Mouse (Mus musculus) hindbrain, embryonic 12.5 days (tissue): ENCODE measurements around the gene Spata46. TPM values are rescaled to one million over a fixed set of nuclear protein-coding genes. Genes with fewer than 3 reads are reported as not detected.

ENCODE experiments used
- ATAC-seq: fragments of 200-750 bp; cut with Nextera tagmentation; 2 replicates; pipeline ENCODE4 v1.8.0; 2017; ENCODE audit warnings: moderate TSS enrichment; ENCODE audit not compliant: low FRiP score
- H3K27ac ChIP-seq: fragments of 300-500 bp; sonication (generic); 2 replicates; pipeline ENCODE4 v1.5.1; 2016; ENCODE audit warnings: mild to moderate bottlenecking
- H3K27me3 ChIP-seq: fragments of 300-500 bp; sonication (generic); 2 replicates; pipeline ENCODE4 v1.6.1; 2016; ENCODE audit warnings: mild to moderate bottlenecking
- H3K36me3 ChIP-seq: fragments of 300-500 bp; sonication (generic); 2 replicates; pipeline ENCODE4 v1.6.1; 2016; ENCODE audit warnings: mild to moderate bottlenecking
- H3K4me1 ChIP-seq: fragments of 300-500 bp; sonication (generic); 2 replicates; pipeline ENCODE4 v1.6.1; 2016
- H3K4me2 ChIP-seq: fragments of 300-500 bp; sonication (generic); replicated peaks from 2 replicates; pipeline ENCODE4 v1.6.1; 2016; ENCODE audit warnings: mild to moderate bottlenecking
- H3K4me3 ChIP-seq: fragments of 300-500 bp; sonication (generic); 2 replicates; pipeline ENCODE4 v1.5.1; 2016; ENCODE audit warnings: mild to moderate bottlenecking
- H3K9ac ChIP-seq: fragments of 300-500 bp; sonication (generic); 2 replicates; pipeline ENCODE4 v1.6.1; 2016; ENCODE audit warnings: mild to moderate bottlenecking, moderate library complexity
- H3K9me3 ChIP-seq: fragments of 300-500 bp; sonication (generic); replicated peaks from 2 replicates; pipeline ENCODE4 v1.6.1; 2016; ENCODE audit warnings: mild to moderate bottlenecking
- WGBS: fragments of 180-500 bp; shearing (Covaris S2); methylation state at CpG from one replicate; pipeline ENCODE4 v1.1.7; 2016; 5-methylcytosine and 5-hydroxymethylcytosine counted together
- polyA plus RNA-seq: library from polyadenylated mRNA; unstranded; fragments of >200 nt; fragmentation: Nextera tagmentation; extraction: Ambion mirVana; gene quantifications from 2 replicates; pipeline ENCODE4 v1.2.1, GENCODE M21; 2016

Spata46 gene
- polyA plus RNA-seq, 1 experiment from 2014 or later: 1.1 TPM

- H3K4me3 ChIP-seq: no peak overlapping the region
- H3K9ac ChIP-seq: no peak overlapping the region
- H3K4me1 ChIP-seq: no peaks in the 10 kb centered on the region
- H3K36me3 ChIP-seq: no peaks in the 10 kb centered on the region
- no peaks in the 10 kb centered on the region for H3K9me3 ChIP-seq
- H3K4me2 ChIP-seq: no peak overlapping the region
- H3K27me3 ChIP-seq: no peaks in the 10 kb centered on the region
- ATAC-seq: no peak
- H3K27ac ChIP-seq: no peak overlapping the region
- WGBS: 30% methylated on average over 6 of the region's 6 CpGs
Measured at GRCm38 (mm10) chr1:170303103-170303502, 5.5 kb upstream of the Spata46 start.

DNA sequence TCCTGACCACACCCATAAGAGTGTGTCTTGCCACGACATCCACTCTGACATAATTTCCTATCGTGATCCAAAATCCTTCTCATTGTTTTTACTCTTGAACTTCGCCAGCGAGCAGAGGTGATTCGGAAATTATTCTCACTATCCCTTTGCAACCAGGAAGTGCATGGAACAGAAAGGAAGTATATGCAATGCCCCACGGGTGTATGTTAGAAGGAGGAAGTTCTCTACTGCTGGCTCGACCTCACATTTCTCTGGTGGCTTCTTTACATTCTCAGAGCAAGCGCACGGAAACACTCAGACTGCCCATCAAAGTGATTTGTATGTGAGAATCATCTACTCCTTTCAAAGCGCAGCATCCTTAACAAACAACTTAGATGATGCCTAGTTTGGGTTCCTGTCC lies 3.6 kb upstream of the Spata46 start:
- H3K9ac ChIP-seq: no peak overlapping the region
- H3K27ac ChIP-seq: no peak overlapping the region
- H3K4me1 ChIP-seq: no peaks in the 10 kb centered on the region
- no peaks in the 10 kb centered on the region for H3K27me3 ChIP-seq
- no peaks in the 10 kb centered on the region for H3K9me3 ChIP-seq
- H3K36me3 ChIP-seq: no peaks in the 10 kb centered on the region
- no peak overlapping the region for H3K4me2 ChIP-seq
- no peak for ATAC-seq
- no peak overlapping the region for H3K4me3 ChIP-seq
- 95% methylated on average over 10 of the region's 10 CpGs for WGBS

DNA sequence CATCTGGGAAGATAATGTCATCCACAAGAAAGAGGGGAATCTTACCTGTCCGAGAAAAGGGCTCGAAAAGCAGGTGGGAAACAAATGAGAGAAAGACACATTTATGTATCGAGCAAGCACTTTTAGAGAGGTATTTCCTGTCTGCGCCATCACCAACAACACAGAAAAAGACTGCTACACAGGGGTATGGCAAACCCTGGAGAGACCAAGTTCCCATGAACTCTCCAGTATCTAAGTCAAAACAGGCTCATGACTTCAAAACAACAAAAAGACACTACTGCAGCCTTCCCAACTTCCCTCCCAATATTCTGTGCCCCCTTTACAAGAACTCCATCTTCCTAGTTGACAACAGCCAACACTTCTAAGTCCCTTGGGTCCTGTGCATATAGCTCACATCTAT lies 2.4 kb upstream of the Spata46 start, which contains the start of gene Gm7694:
Gene Gm7694, minus strand, starts transcription at position 101 of the 400 bp plus-strand sequence.
- no peak within 1 kb of the TSS for H3K4me3 ChIP-seq
- no peaks in the 10 kb centered on the region for H3K36me3 ChIP-seq
- no peaks in the 10 kb centered on the region for H3K9me3 ChIP-seq
- H3K4me2 ChIP-seq: no peak within 1 kb of the TSS
- ATAC-seq: no peak
- no peak within 1 kb of the TSS for H3K9ac ChIP-seq
- no peaks in the 10 kb centered on the region for H3K4me1 ChIP-seq
- H3K27me3 ChIP-seq: no peaks in the 10 kb centered on the region
- H3K27ac ChIP-seq: no peak within 1 kb of the TSS
- 98% methylated on average over 4 of the region's 4 CpGs for WGBS

GRCm38 (mm10) chr1:170311431-170311830 lies 2.8 kb downstream of the Spata46 start:
- H3K4me3 ChIP-seq: no peak overlapping the region
- H3K9me3 ChIP-seq: no peaks in the 10 kb centered on the region
- ATAC-seq: no peak
- H3K27ac ChIP-seq: no peak overlapping the region
- H3K36me3 ChIP-seq: no peaks in the 10 kb centered on the region
- 74% methylated on average over 6 of the region's 6 CpGs for WGBS
- no peaks in the 10 kb centered on the region for H3K27me3 ChIP-seq
- no peak overlapping the region for H3K4me2 ChIP-seq
- H3K9ac ChIP-seq: no peak overlapping the region
- no peaks in the 10 kb centered on the region for H3K4me1 ChIP-seq

DNA sequence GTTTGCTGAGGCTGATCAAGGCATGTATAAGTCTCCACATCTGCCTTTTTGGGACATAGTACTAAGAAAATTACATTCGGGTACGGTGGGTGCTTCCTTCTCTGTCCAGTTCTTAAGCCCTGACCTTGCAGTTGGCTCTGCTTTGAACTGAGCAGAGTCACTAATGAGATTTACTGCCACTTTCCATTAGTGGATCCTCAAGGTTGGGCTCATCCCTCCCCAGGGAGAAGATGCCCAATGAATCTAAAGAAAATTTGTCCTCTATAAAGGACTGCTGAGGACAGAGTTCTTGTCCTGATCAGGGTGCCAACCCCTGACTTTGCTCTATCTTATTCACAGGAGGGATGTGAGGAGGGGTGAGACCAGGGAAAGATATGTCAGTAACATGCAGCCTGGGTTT lies 13.4 kb downstream of the Spata46 start:
- no peak for ATAC-seq
- Histone ChIP-seq H3K9me3 (no peaks in the 10 kb centered on the region), H3K4me2 (no peak overlapping the region), H3K27me3 (no peaks in the 10 kb centered on the region), H3K36me3 (no peaks in the 10 kb centered on the region), H3K4me1 (no peaks in the 10 kb centered on the region), H3K27ac (no peak overlapping the region), H3K4me3 (no peak overlapping the region), H3K9ac (no peak overlapping the region)
- WGBS: 90% methylated on average over 2 of the region's 2 CpGs

DNA sequence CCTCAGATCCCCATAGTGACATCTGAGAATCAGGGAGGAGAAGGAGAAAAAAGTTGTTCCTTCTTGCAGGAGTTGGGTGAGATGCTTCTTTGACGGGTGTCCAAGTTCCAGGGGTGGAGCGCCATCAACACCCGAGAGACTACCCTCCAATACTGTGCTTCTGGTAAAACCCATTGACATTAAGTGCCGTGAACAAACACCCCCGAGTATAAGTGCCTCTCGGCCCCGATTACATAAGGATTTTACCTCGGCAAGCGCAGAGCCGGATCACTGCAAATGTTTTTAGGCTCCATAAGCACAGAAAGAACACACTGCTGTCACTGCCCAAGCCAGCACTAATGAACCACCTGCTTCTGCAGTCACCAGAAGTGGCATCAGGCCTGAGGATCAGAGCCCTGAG lies 14.4 kb downstream of the Spata46 start:
- H3K4me2 ChIP-seq: no peak overlapping the region
- H3K27me3 ChIP-seq: no peaks in the 10 kb centered on the region
- no peak overlapping the region for H3K27ac ChIP-seq
- no peaks in the 10 kb centered on the region for H3K9me3 ChIP-seq
- H3K4me1 ChIP-seq: no peaks in the 10 kb centered on the region
- H3K9ac ChIP-seq: no peak overlapping the region
- ATAC-seq: no peak
- H3K36me3 ChIP-seq: no peaks in the 10 kb centered on the region
- WGBS: 87% methylated on average over 10 of the region's 10 CpGs
- H3K4me3 ChIP-seq: no peak overlapping the region

- no peaks in the 10 kb centered on the region for H3K4me1 ChIP-seq
- no peak for ATAC-seq
- H3K27me3 ChIP-seq: no peaks in the 10 kb centered on the region
- no peak overlapping the region for H3K27ac ChIP-seq
- no peak overlapping the region for H3K4me3 ChIP-seq
- no peaks in the 10 kb centered on the region for H3K36me3 ChIP-seq
- H3K9ac ChIP-seq: no peak overlapping the region
- H3K4me2 ChIP-seq: no peak overlapping the region
- no peaks in the 10 kb centered on the region for H3K9me3 ChIP-seq
- 93% methylated on average over 1 of the region's 1 CpGs for WGBS
Measured at GRCm38 (mm10) chr1:170324312-170324711, 15.7 kb downstream of the Spata46 start.

DNA sequence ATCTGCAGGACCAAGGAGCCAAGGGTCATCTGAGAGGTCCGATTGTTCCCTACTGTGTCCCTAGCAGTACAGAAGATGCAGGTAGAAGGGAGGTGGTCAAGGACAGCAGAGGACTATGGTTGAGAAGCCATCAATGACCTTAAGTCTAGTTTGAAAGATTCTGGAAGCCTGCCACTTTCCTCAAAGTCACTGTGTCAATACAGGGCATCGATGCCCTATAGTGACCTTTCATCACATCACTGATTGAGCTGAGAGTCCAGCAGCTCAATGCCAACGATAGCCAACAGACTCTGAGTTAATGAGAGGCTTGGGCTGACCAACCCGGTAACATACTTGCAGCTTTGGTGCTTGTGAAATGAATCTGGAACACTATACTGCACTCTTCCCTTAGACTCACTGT lies 16.7 kb downstream of the Spata46 start:
- no peak for ATAC-seq
- Histone ChIP-seq H3K27ac (no peak overlapping the region), H3K9me3 (no peaks in the 10 kb centered on the region), H3K36me3 (no peaks in the 10 kb centered on the region), H3K9ac (no peak overlapping the region), H3K27me3 (no peaks in the 10 kb centered on the region), H3K4me1 (no peaks in the 10 kb centered on the region), H3K4me2 (no peak overlapping the region), H3K4me3 (no peak overlapping the region)
- 93% methylated on average over 4 of the region's 4 CpGs for WGBS

DNA sequence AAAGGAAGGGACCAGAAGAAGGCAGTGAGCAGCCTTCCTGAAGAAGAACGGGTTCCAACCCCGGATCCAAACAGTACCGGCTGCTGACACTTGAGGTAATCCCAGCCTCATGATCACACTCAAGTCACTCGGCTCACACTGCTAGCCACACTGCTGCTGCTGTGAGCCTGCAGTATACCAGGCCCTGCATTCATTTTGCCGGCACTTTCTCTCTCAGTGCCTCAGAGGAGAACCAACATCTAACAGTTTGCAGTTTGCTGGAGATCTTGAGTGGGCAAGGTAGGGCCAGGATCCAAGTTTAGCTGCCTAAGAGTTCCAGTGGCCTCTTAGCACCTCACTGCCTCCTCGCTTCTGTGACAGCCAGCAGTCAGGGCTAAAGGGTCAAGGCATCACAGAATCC lies 23.3 kb downstream of the Spata46 start:
- Histone ChIP-seq H3K27ac (no peak overlapping the region), H3K27me3 (no peaks in the 10 kb centered on the region), H3K4me2 (no peak overlapping the region), H3K4me3 (no peak overlapping the region), H3K4me1 (no peaks in the 10 kb centered on the region), H3K36me3 (no peaks in the 10 kb centered on the region), H3K9ac (no peak overlapping the region), H3K9me3 (no peaks in the 10 kb centered on the region)
- WGBS: 78% methylated on average over 6 of the region's 6 CpGs
- ATAC-seq: no peak

- no peak overlapping the region for H3K9ac ChIP-seq
- H3K9me3 ChIP-seq: no peaks in the 10 kb centered on the region
- H3K4me2 ChIP-seq: no peak overlapping the region
- no peak overlapping the region for H3K4me3 ChIP-seq
- WGBS: 74% methylated on average over 4 of the region's 4 CpGs
- no peaks in the 10 kb centered on the region for H3K27me3 ChIP-seq
- H3K27ac ChIP-seq: no peak overlapping the region
- H3K4me1 ChIP-seq: no peaks in the 10 kb centered on the region
- H3K36me3 ChIP-seq: no peaks in the 10 kb centered on the region
- no peak for ATAC-seq
Measured at GRCm38 (mm10) chr1:170332775-170333174, 24.2 kb downstream of the Spata46 start.

GRCm38 (mm10) chr1:170339943-170340342 lies 31.3 kb downstream of the Spata46 start:
- no peak for ATAC-seq
- H3K27me3 ChIP-seq: no peaks in the 10 kb centered on the region
- H3K36me3 ChIP-seq: no peaks in the 10 kb centered on the region
- H3K4me2 ChIP-seq: no peak overlapping the region
- WGBS: 91% methylated on average over 3 of the region's 3 CpGs
- H3K4me1 ChIP-seq: no peaks in the 10 kb centered on the region
- H3K9me3 ChIP-seq: no peaks in the 10 kb centered on the region
- H3K27ac ChIP-seq: no peak overlapping the region
- no peak overlapping the region for H3K9ac ChIP-seq
- H3K4me3 ChIP-seq: no peak overlapping the region

DNA sequence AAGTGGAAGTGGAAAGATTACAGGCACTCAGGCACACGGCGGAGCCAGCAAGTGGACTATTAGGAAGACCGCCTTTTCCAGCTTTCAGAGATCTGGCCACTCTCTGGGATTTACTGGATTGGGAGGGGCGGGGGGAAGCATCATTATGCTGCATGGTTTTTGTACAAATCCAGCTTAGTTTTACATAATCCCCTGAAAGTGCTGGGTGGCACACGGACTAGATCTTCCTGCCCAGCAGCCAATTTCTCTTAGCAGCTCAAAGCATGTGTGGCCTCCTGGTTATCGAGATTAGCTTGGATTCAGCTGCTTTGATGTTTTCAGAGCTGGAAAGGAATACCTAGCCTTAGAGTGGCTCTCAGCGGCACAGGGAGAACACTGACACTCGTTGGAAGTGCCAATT lies 34.5 kb downstream of the Spata46 start:
- H3K4me3 ChIP-seq: no peak overlapping the region
- H3K9me3 ChIP-seq: no peaks in the 10 kb centered on the region
- H3K9ac ChIP-seq: no peak overlapping the region
- H3K4me2 ChIP-seq: no peak overlapping the region
- H3K4me1 ChIP-seq: no peaks in the 10 kb centered on the region
- H3K36me3 ChIP-seq: no peaks in the 10 kb centered on the region
- 81% methylated on average over 8 of the region's 8 CpGs for WGBS
- H3K27ac ChIP-seq: no peak overlapping the region
- H3K27me3 ChIP-seq: no peaks in the 10 kb centered on the region
- no peak for ATAC-seq

- Histone ChIP-seq H3K4me3 (no peak overlapping the region), H3K27ac (no peak overlapping the region), H3K9ac (no peak overlapping the region), H3K4me1 (no peaks in the 10 kb centered on the region), H3K4me2 (no peak overlapping the region), H3K9me3 (no peaks in the 10 kb centered on the region), H3K27me3 (no peaks in the 10 kb centered on the region), H3K36me3 (no peaks in the 10 kb centered on the region)
- no peak for ATAC-seq
- 100% methylated on average over 4 of the region's 4 CpGs for WGBS
Measured at GRCm38 (mm10) chr1:170343906-170344305, 35.3 kb downstream of the Spata46 start.

DNA sequence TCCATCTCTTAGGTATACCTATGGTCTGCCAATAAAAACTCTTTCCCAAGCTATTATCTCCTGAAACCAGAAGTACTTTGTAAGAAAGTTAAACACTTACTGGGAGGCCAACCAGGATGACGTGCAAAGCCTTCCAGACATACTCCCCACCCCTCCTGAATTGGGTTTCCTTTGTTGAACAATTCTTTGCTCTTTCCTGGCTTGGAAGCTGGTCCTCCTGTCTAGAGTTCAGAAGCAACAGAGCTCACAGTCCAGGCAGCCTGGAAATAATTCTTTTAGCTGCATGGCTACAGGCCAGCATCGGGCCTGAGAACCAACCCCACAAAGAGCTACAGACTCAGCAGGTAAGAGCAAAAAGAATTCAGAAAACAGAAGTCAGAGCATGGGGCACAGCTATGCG lies 37.7 kb downstream of the Spata46 start:
- Histone ChIP-seq H3K4me1 (no peaks in the 10 kb centered on the region), H3K9ac (no peak overlapping the region), H3K9me3 (no peaks in the 10 kb centered on the region), H3K4me3 (no peak overlapping the region), H3K4me2 (no peak overlapping the region), H3K27me3 (no peaks in the 10 kb centered on the region), H3K36me3 (no peaks in the 10 kb centered on the region), H3K27ac (no peak overlapping the region)
- ATAC-seq: no peak
- 76% methylated on average over 3 of the region's 3 CpGs for WGBS
